Mouse (Mus musculus) liver, adult 2 months (tissue): ENCODE results near the gene Hs3st6. TPM values are rescaled to one million over a fixed set of nuclear protein-coding genes. Genes with fewer than 3 reads are reported as not detected.
A peak's percentile ranks its signal among the peaks of the same experiment; 100 is the strongest.

Experiments
- DNase-seq: peaks from one replicate; pipeline ENCODE4 v3.0.0-alpha.2; 2011; ENCODE audit warnings: low read depth, low spot score; ENCODE audit errors: extremely low read depth
- H3K27ac ChIP-seq: fragments of 200-500 bp; replicated peaks from 2 replicates; pipeline ENCODE4 v1.5.1; 2012; ENCODE audit warnings: low read depth, mild to moderate bottlenecking, control low read depth, inconsistent platforms, low read length; ENCODE audit not compliant: insufficient read depth
- H3K27me3 ChIP-seq: fragments of 200-500 bp; 2 replicates; pipeline ENCODE4 v1.6.1; 2012; ENCODE audit warnings: mild to moderate bottlenecking, moderate library complexity, low read length, inconsistent platforms; ENCODE audit not compliant: control insufficient read depth, insufficient read depth
- H3K36me3 ChIP-seq: fragments of 200-500 bp; 2 replicates; pipeline ENCODE4 v1.6.1; 2012; ENCODE audit warnings: low read length, inconsistent platforms; ENCODE audit not compliant: control insufficient read depth, insufficient read depth
- H3K4me1 ChIP-seq: fragments of 200-500 bp; 2 replicates; pipeline ENCODE4 v1.6.1; 2011; ENCODE audit warnings: low read length; ENCODE audit not compliant: control insufficient read depth, insufficient read depth
- H3K4me3 ChIP-seq: fragments of 200-500 bp; 2 replicates; pipeline ENCODE4 v1.5.1; 2011; ENCODE audit warnings: low read depth, mild to moderate bottlenecking, control low read depth, low read length, moderate library complexity; ENCODE audit not compliant: insufficient read depth
- H3K79me2 ChIP-seq: fragments of 200-500 bp; 2 replicates; pipeline ENCODE4 v1.6.1; 2012; ENCODE audit warnings: inconsistent platforms, mild to moderate bottlenecking, low read length, moderate library complexity; ENCODE audit not compliant: control insufficient read depth, insufficient read depth
- H3K9ac ChIP-seq: fragments of 200-500 bp; 2 replicates; pipeline ENCODE4 v1.6.1; 2012; ENCODE audit warnings: low read depth, mild to moderate bottlenecking, control low read depth, inconsistent platforms, low read length
- CTCF ChIP-seq: fragments of 200-500 bp; IDR thresholded peaks from 2 replicates; pipeline ENCODE4 v1.5.1; 2011; ENCODE audit warnings: low read depth, low read length, control low read depth
- POLR2A ChIP-seq: fragments of 200-500 bp; IDR thresholded peaks from 2 replicates; pipeline ENCODE4 v1.6.1; 2011; ENCODE audit warnings: low read length, control low read depth; ENCODE audit not compliant: insufficient read depth; ENCODE audit errors: extremely low read depth
- WGBS: fragments of 180-500 bp; shearing (Covaris S2); methylation state at CpG from one replicate; pipeline ENCODE4 v1.1.7; 2018; 5-methylcytosine and 5-hydroxymethylcytosine counted together
- polyA plus RNA-seq: library from polyadenylated mRNA; depleted of rRNA; stranded (reverse); fragments of >200 nt; gene quantifications from 2 replicates; pipeline ENCODE4 v1.2.3, GENCODE M21; 2012
- total RNA-seq: library from RNA; depleted of rRNA; stranded (reverse); fragments of >200 nt; gene quantifications from 2 replicates; pipeline ENCODE4 v1.2.3, GENCODE M21; 2014

The Hs3st6 gene
- total and polyA plus RNA-seq, 2 experiments: 0.74 to 3.9 TPM

DNA sequence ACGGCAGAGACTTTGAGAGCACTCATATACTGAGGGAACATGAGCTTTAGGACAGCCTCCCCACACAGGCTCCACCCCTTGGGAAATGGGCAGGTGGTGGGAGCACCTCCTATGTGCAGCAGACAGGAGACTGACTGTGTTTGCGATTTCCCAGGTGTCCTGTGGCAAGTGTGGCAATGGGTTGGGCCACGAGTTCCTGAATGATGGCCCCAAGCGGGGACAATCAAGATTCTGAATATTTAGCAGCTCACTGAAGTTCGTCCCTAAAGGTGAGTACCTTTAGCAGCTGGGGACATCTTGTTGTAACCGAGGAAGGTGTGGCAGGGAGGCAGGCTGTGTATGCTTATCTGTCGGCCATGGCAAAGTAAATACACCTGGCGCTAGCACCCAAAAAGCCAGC is 12.9 kb upstream of the Hs3st6 start:
- Histone ChIP-seq H3K9ac (peak overlapping the region; percentile 12; the same call in 1 of the 2 replicates), H3K79me2 (no peaks in the 10 kb centered on the region; the same call in 1 of the 2 replicates), H3K4me1 (peaks cover 38% of the 10 kb centered on the region), H3K27ac (peak overlapping the region; percentile 35), H3K27me3 (no peaks in the 10 kb centered on the region), H3K36me3 (peaks cover 15% of the 10 kb centered on the region; the same call in 1 of the 2 replicates), H3K4me3 (no peak overlapping the region)
- 28% methylated on average over 8 of the region's 8 CpGs for WGBS
- TF ChIP-seq CTCF (no peak), POLR2A (no peak)
- DNase-seq: peak; percentile 60

DNA sequence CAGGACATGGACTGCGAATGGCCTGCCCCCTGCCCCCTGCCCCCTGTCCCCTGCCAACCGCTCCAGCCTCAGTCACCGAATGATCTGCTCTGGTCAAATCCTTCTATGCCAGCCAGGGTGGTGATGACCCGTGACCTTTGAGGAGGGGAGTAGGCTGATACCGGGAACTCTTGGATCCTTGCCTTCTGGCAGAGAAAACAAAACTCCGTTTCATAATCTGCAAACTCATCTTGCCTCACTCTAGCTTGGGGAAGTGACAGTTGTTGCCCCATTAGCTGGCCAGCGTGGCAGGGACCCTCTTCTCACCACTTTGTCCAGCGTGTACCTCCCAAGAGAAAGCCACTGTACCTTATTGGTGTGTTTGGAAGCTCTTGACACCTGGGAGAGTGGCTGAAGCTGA is 10.5 kb upstream of the Hs3st6 start:
- Histone ChIP-seq H3K4me1 (peaks cover 34% of the 10 kb centered on the region), H3K27ac (peak overlapping the region; percentile 88), H3K79me2 (no peaks in the 10 kb centered on the region; the same call in 1 of the 2 replicates), H3K36me3 (peaks cover 15% of the 10 kb centered on the region; the same call in 1 of the 2 replicates), H3K27me3 (no peaks in the 10 kb centered on the region), H3K4me3 (no peak overlapping the region), H3K9ac (peak overlapping the region; percentile 20; the same call in 1 of the 2 replicates)
- TF ChIP-seq CTCF: no peak
- no peak for TF ChIP-seq POLR2A
- DNase-seq: peak; percentile 99
- 16% methylated on average over 8 of the region's 8 CpGs for WGBS

GRCm38 (mm10) chr17:24743896-24744295 is 8.9 kb upstream of the Hs3st6 start:
- WGBS: 52% methylated on average over 5 of the region's 5 CpGs
- Histone ChIP-seq H3K79me2 (no peaks in the 10 kb centered on the region), H3K4me1 (peaks cover 34% of the 10 kb centered on the region), H3K36me3 (peaks cover 15% of the 10 kb centered on the region; the same call in 1 of the 2 replicates), H3K4me3 (no peak overlapping the region), H3K27me3 (no peaks in the 10 kb centered on the region), H3K9ac (peak overlapping the region; percentile 42), H3K27ac (peak overlapping the region; percentile 88)
- DNase-seq: peak; percentile 34
- TF ChIP-seq POLR2A: no peak
- TF ChIP-seq CTCF: no peak

DNA sequence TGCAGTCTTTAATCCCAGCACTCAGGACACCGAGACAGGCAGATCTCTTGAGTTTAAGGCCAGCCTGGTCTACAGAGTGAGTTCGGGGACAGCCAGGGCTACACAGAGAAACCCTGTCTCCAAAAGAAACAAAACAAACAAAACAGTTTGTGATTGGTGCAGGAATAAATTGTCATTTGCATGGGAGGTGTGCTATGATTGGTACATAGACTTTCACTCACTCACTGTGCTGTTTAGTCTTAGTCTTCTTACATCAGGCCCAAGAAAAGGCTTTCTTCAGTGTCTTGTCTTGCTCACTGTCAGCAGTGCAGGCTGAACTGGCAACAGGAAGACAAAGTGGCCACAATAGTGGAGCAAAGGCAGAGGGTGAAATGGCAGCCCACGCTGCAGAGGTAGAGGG is 8.4 kb upstream of the Hs3st6 start:
- H3K79me2 ChIP-seq: no peaks in the 10 kb centered on the region
- 50% methylated on average over 3 of the region's 3 CpGs for WGBS
- TF ChIP-seq POLR2A (no peak), CTCF (no peak)
- no peak overlapping the region for H3K4me3 ChIP-seq
- no peaks in the 10 kb centered on the region for H3K27me3 ChIP-seq
- H3K9ac ChIP-seq: peak overlapping the region; percentile 41
- H3K4me1 ChIP-seq: peaks cover 30% of the 10 kb centered on the region
- DNase-seq: peak; percentile 57
- peak overlapping the region; percentile 88 for H3K27ac ChIP-seq
- peaks cover 15% of the 10 kb centered on the region; the same call in 1 of the 2 replicates for H3K36me3 ChIP-seq

- H3K27ac ChIP-seq: no peak overlapping the region
- 23% methylated on average over 7 of the region's 7 CpGs for WGBS
- no peaks in the 10 kb centered on the region for H3K79me2 ChIP-seq
- TF ChIP-seq CTCF (peak; percentile 75), POLR2A (no peak)
- DNase-seq: peak; percentile 84
- peaks cover 23% of the 10 kb centered on the region for H3K4me1 ChIP-seq
- H3K36me3 ChIP-seq: peaks cover 8% of the 10 kb centered on the region; the same call in 1 of the 2 replicates
- H3K4me3 ChIP-seq: no peak overlapping the region
- no peak overlapping the region for H3K9ac ChIP-seq
- no peaks in the 10 kb centered on the region for H3K27me3 ChIP-seq
Measured at GRCm38 (mm10) chr17:24745526-24746497, 7.0 kb upstream of the Hs3st6 start.

- H3K36me3 ChIP-seq: peaks cover 2% of the 10 kb centered on the region; the same call in 1 of the 2 replicates
- TF ChIP-seq POLR2A: no peak
- TF ChIP-seq CTCF: no peak
Measured at GRCm38 (mm10) chr17:24746986-24747385, 5.8 kb upstream of the Hs3st6 start.

More at GRCm38 (mm10) chr17:24746986-24747385, 5.8 kb upstream of the Hs3st6 start:
- DNase-seq: no peak
- H3K27me3 ChIP-seq: no peaks in the 10 kb centered on the region
- peaks cover 13% of the 10 kb centered on the region for H3K4me1 ChIP-seq
- WGBS: 75% methylated on average over 4 of the region's 4 CpGs
- no peak overlapping the region for H3K9ac ChIP-seq
- no peaks in the 10 kb centered on the region for H3K79me2 ChIP-seq
- H3K4me3 ChIP-seq: no peak overlapping the region
- H3K27ac ChIP-seq: no peak overlapping the region
